Mouse (Mus musculus) 3134 (cell line): ENCODE data around the gene Slc17a9.

Experiments used
- DNase-seq: peaks from one replicate; pipeline ENCODE4 v3.0.0-alpha.2; 2011; ENCODE audit warnings: low spot score; ENCODE audit not compliant: insufficient read length; ENCODE audit errors: extremely low read depth

Slc17a9 gene

GRCm38 (mm10) chr2:180724585-180725413, at the start of gene Slc17a9:
Gene Slc17a9, plus strand, starts transcription at chr2:180725263.
- no peak for DNase-seq

GRCm38 (mm10) chr2:180676706-180677105, 48.4 kb upstream of the Slc17a9 start:
- no peak for DNase-seq

DNA sequence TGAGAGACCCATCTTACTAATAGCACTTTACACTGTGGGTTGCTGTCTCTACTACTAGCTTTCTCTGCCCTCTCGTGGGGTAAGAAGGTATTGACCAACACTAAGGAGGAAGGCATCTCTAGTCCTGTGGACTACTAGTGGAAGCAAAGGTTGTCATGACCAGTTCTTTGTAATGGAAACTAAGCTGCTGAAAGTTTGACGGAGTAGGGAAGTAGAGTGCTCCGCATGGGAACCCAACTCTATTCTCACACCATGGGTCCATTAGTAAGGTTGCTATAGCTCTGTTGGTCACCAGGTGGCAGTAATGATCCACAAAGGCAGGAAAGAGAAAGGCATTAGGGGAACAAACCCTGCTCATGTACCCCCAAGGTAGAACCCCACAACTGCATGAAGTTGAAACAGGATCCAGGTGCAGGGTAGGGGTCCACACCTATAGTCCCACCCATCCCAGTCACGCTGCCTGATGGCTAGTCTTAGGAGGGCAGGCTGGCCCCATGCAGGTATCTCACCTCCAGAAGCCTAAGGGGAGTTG, 46.4 kb upstream of the Slc17a9 start:
- DNase-seq = no peak

DNA sequence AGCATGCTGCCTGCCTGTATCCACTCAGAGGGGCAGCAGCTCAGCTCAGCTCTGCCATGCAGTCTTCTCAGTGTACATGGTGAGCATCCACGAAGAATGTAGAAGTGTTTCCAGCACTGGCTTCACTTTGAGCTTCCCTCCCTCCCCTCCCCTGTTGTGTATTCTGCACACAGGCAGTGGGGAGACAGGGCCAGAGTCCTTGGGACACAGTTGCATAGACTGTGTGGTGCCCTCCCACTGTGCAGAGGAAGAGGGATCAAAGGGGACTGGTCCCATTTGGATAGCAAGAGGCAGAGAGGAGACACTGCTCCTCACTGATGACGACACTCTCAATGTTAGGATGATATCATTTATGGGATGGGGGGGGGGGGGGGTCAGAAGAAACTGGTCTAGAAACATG, 43.8 kb upstream of the Slc17a9 start:
- DNase-seq = no peak

DNA sequence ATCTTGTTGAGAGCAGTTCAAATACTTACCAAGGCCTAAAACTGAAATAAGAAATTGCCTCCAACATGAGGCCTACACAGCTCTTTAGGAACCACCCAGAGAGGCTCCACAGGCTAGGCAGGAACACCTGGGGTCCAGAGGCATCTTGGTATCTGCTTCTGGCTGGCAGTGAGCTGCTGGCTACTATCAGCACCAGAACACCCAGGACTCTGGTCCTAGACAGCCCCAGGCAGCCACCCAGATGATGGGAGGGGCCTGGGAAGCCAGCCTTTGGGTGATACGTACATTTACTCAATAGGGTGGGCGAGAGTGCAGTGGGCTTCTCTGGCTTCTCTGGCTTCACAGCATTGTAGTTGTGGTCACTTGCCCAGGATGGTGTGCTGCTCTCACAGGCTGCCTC, 41.5 kb upstream of the Slc17a9 start:
- DNase-seq = no peak

DNA sequence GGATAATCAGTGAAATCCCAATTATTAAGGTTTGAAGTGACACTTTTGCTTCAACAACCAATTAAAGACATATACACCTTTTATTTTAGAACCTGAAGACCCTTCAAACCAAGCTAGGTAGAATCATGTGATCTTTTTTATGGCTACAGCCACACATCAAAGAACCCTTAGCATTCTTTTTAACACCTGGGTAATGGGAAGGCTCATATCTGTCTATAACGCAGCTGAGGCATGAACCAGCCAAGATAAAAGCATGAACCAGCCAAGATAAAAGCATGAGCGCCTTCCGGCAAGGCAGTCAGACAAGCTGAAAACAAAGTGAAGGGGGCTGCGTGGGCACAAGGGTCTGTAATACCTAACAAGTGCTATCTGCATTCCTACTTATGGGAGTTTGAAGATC, 41.0 kb upstream of the Slc17a9 start:
- no peak for DNase-seq

- no peak for DNase-seq
Measured at GRCm38 (mm10) chr2:180689841-180690240, 35.2 kb upstream of the Slc17a9 start.

GRCm38 (mm10) chr2:180692630-180693029, 32.4 kb upstream of the Slc17a9 start:
- DNase-seq = no peak

DNA sequence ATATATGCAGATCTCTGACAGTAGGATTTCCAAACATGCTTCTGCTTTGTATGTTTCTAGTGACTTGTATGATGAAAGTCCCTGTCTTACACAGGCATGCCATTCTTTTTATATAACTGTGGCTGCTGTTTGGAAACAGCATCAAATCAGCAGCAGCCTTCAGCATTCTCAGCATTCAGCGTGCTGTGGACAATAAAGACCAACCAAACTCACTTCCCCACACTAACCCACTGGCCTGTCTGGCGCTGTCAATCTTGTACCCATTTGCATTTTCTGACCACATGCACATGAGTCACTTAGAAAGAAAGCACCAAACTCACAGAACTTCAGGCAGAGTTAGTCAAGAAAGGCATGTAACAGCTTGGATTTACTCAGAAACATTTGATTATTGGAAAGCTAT, 29.9 kb upstream of the Slc17a9 start:
- DNase-seq = no peak

GRCm38 (mm10) chr2:180700457-180700856, 24.6 kb upstream of the Slc17a9 start:
- DNase-seq = no peak

DNA sequence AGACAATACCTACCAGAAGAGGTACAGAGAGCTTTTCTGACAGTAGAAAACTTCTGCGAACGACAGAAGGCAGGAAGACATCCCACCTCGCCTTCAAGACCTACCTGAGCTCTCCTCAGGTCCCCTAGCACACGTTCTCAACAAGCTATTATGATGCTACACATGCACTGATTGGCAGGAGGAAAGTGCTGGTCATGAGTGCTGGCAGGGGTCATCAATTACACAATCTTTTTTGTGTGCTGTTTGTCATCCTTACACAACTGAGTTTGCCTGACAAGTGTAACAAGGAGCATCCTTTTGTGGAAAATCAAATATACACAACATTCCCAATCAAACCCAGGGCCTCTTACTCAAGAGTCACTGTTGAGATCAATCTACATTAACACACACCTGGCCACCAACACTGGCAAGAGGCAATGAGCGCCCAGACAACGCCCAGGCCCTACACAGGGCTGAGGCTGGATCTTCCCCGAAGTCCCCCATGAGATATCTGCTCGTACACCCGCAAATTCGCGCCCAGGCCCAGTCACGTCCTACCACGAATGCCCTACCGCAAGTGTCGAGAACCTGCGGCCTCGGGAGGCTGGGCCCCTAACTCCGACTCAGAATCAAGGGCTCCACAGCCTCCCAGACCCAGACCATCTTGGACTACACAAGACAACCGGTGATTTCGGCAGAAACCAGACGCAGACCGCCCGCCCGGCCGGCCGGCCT, 23.9 kb upstream of the Slc17a9 start:
- no peak for DNase-seq

- peak; percentile 88 for DNase-seq
Measured at GRCm38 (mm10) chr2:180701767-180702621, 23.1 kb upstream of the Slc17a9 start.

- DNase-seq = peak; percentile 51
Measured at GRCm38 (mm10) chr2:180702701-180703149, 22.3 kb upstream of the Slc17a9 start.

GRCm38 (mm10) chr2:180703175-180703574, 21.9 kb upstream of the Slc17a9 start:
- no peak for DNase-seq

- no peak for DNase-seq
Measured at GRCm38 (mm10) chr2:180703645-180704359, 21.3 kb upstream of the Slc17a9 start.

DNA sequence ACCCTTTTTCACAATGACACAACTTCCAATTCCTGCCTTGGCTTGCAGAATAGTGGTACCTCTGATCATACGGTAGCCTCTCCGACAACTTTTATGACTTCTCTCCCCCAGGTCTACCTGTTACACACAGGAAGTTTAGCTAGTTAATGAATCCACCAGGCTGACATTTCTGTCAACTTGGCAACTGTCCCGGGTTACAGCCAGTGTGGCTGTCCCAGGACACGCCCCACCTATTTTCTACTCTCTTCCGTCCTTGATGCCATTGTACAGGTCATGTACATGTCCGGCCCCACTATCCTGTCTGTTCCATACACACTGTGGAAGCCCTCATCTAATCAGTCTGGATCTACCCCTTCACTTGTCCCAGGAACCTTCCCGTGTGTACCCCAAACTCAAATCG, 20.5 kb upstream of the Slc17a9 start:
- no peak for DNase-seq

DNA sequence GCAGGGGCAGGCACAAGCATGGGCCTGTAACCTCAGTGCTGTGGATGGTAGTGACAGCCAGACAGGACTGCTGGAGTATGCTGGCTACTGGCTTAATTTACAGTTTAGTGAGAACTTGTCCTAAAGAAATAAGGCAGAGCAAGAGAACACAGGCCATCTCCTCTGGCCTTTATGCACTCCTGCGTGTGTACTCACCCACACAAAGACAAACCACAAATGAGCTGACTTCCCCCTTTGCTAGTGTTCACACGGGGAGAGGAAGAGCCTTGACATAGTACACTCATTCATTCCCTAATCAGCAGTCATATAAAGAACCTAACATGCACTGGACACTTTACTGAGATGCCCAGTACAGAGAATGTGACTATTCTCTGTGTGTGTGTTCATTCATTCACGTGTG, 20.0 kb upstream of the Slc17a9 start:
- DNase-seq = no peak

GRCm38 (mm10) chr2:180705975-180706374, 19.1 kb upstream of the Slc17a9 start:
- no peak for DNase-seq

DNA sequence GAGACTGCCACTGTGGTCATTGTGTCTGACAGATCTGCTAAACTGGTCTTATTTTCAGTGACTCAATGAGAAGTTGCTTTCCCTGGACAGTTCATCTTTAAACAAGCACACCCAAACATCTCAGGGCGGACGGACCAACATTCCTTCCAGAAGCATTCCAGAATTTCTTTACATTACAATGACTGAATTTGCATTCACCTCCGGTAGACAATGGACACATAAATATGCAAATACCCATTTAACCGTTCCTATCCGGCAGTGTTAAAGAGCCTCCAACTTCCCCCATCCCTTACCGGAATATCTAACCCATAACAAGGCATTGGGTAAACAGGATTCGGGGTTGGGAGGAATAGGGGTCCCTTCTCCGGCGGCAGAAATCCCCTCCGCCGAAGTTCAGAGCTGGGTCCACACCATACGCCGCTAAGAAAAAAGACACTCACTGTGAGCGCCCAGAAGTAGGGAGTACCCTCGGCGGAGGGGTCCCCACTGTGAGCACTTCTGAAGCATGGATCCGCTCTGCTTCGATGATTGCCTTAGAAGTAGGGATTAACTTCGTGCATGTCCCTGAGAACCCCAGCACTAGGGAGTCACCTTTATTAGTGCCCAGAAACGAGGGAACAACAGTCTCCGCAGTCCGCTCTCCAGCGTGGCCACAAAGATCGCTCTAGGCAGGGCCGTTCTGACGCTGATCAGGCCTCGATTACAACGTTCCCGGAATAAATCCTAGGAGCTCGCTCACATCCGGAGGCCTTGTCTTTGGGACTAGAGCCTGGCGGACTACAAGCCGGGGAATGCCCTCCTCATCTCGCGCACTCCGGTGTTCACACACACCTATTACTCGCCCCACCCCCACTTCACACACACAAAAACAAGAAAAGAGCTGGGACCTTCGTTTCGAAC, 15.8 kb upstream of the Slc17a9 start:
- DNase-seq = no peak
